Mouse (Mus musculus) liver, adult 2 months (tissue): ENCODE measurements at regions not wholly inside any gene's neighbourhood (a gene's known extent, or its start where the extent isn't known, plus 50 kb on each side); places are given as distances from the start of the nearest gene placed in this dataset.

Source experiments
- DNase-seq: peaks from one replicate; pipeline ENCODE4 v3.0.0-alpha.2; 2011; ENCODE audit warnings: low read depth, low spot score; ENCODE audit errors: extremely low read depth
- H3K27ac ChIP-seq: fragments of 200-500 bp; replicated peaks from 2 replicates; pipeline ENCODE4 v1.5.1; 2012; ENCODE audit warnings: low read depth, mild to moderate bottlenecking, control low read depth, inconsistent platforms, low read length; ENCODE audit not compliant: insufficient read depth
- H3K27me3 ChIP-seq: fragments of 200-500 bp; 2 replicates; pipeline ENCODE4 v1.6.1; 2012; ENCODE audit warnings: mild to moderate bottlenecking, moderate library complexity, low read length, inconsistent platforms; ENCODE audit not compliant: control insufficient read depth, insufficient read depth
- H3K36me3 ChIP-seq: fragments of 200-500 bp; 2 replicates; pipeline ENCODE4 v1.6.1; 2012; ENCODE audit warnings: low read length, inconsistent platforms; ENCODE audit not compliant: control insufficient read depth, insufficient read depth
- H3K4me1 ChIP-seq: fragments of 200-500 bp; 2 replicates; pipeline ENCODE4 v1.6.1; 2011; ENCODE audit warnings: low read length; ENCODE audit not compliant: control insufficient read depth, insufficient read depth
- H3K4me3 ChIP-seq: fragments of 200-500 bp; 2 replicates; pipeline ENCODE4 v1.5.1; 2011; ENCODE audit warnings: low read depth, mild to moderate bottlenecking, control low read depth, low read length, moderate library complexity; ENCODE audit not compliant: insufficient read depth
- H3K79me2 ChIP-seq: fragments of 200-500 bp; 2 replicates; pipeline ENCODE4 v1.6.1; 2012; ENCODE audit warnings: inconsistent platforms, mild to moderate bottlenecking, low read length, moderate library complexity; ENCODE audit not compliant: control insufficient read depth, insufficient read depth
- H3K9ac ChIP-seq: fragments of 200-500 bp; 2 replicates; pipeline ENCODE4 v1.6.1; 2012; ENCODE audit warnings: low read depth, mild to moderate bottlenecking, control low read depth, inconsistent platforms, low read length
- CTCF ChIP-seq: fragments of 200-500 bp; IDR thresholded peaks from 2 replicates; pipeline ENCODE4 v1.5.1; 2011; ENCODE audit warnings: low read depth, low read length, control low read depth
- POLR2A ChIP-seq: fragments of 200-500 bp; IDR thresholded peaks from 2 replicates; pipeline ENCODE4 v1.6.1; 2011; ENCODE audit warnings: low read length, control low read depth; ENCODE audit not compliant: insufficient read depth; ENCODE audit errors: extremely low read depth
- WGBS: fragments of 180-500 bp; shearing (Covaris S2); methylation state at CpG from one replicate; pipeline ENCODE4 v1.1.7; 2018; 5-methylcytosine and 5-hydroxymethylcytosine counted together

GRCm38 (mm10) chr10:26653103-26653502, 100.1 kb upstream of the Arhgap18 start:
- Histone ChIP-seq H3K9ac (no peak overlapping the region), H3K27me3 (no peaks in the 10 kb centered on the region), H3K36me3 (no peaks in the 10 kb centered on the region), H3K27ac (no peak overlapping the region), H3K4me3 (no peak overlapping the region), H3K79me2 (no peaks in the 10 kb centered on the region), H3K4me1 (no peaks in the 10 kb centered on the region)
- 70% methylated on average over 1 of the region's 1 CpGs for WGBS
- TF ChIP-seq CTCF (no peak), POLR2A (no peak)
- DNase-seq, result no peak

GRCm38 (mm10) chr10:26664270-26664669, 89.0 kb upstream of the Arhgap18 start:
- no peak for TF ChIP-seq CTCF
- no peak for TF ChIP-seq POLR2A
- H3K79me2 ChIP-seq, result no peaks in the 10 kb centered on the region
- H3K27me3 ChIP-seq, result no peaks in the 10 kb centered on the region
- H3K27ac ChIP-seq, result no peak overlapping the region
- no peaks in the 10 kb centered on the region for H3K36me3 ChIP-seq
- no peak overlapping the region for H3K4me3 ChIP-seq
- no peak overlapping the region for H3K9ac ChIP-seq
- DNase-seq, result no peak
- H3K4me1 ChIP-seq, result no peaks in the 10 kb centered on the region

GRCm38 (mm10) chr10:26679500-26680227, 73.6 kb upstream of the Arhgap18 start:
- DNase-seq, result no peak
- no peaks in the 10 kb centered on the region for H3K4me1 ChIP-seq
- no peaks in the 10 kb centered on the region for H3K27me3 ChIP-seq
- H3K27ac ChIP-seq, result no peak overlapping the region
- H3K36me3 ChIP-seq, result no peaks in the 10 kb centered on the region
- no peaks in the 10 kb centered on the region for H3K79me2 ChIP-seq
- no peak for TF ChIP-seq CTCF
- no peak for TF ChIP-seq POLR2A
- WGBS, result 67% methylated on average over 4 of the region's 4 CpGs
- H3K4me3 ChIP-seq, result no peak overlapping the region
- no peak overlapping the region for H3K9ac ChIP-seq

- 82% methylated on average over 2 of the region's 2 CpGs for WGBS
- no peaks in the 10 kb centered on the region for H3K4me1 ChIP-seq
- H3K4me3 ChIP-seq, result no peak overlapping the region
- no peak overlapping the region for H3K27ac ChIP-seq
- no peaks in the 10 kb centered on the region for H3K79me2 ChIP-seq
- no peak for DNase-seq
- peaks cover 4% of the 10 kb centered on the region; the same call in 1 of the 2 replicates for H3K27me3 ChIP-seq
- TF ChIP-seq POLR2A (no peak), CTCF (no peak)
- no peak overlapping the region for H3K9ac ChIP-seq
- H3K36me3 ChIP-seq, result no peaks in the 10 kb centered on the region
These were observed 58.5 kb upstream of the Arhgap18 start for GRCm38 (mm10) chr10:26694761-26695160.

GRCm38 (mm10) chr10:26695212-26695933, 57.8 kb upstream of the Arhgap18 start:
- 4% methylated on average over 25 of the region's 25 CpGs for WGBS
- Histone ChIP-seq H3K27ac (no peak overlapping the region), H3K4me1 (no peaks in the 10 kb centered on the region), H3K27me3 (peaks cover 4% of the 10 kb centered on the region; the same call in 1 of the 2 replicates), H3K9ac (no peak overlapping the region), H3K79me2 (no peaks in the 10 kb centered on the region), H3K36me3 (no peaks in the 10 kb centered on the region), H3K4me3 (no peak overlapping the region)
- TF ChIP-seq CTCF (no peak), POLR2A (no peak)
- no peak for DNase-seq
